Mouse (Mus musculus) kidney, adult 2 months (tissue): ENCODE data around the gene BC048562.

Experiments used
- CTCF ChIP-seq: fragments of 200-500 bp; conservative IDR thresholded peaks from 2 replicates; pipeline ENCODE4 v1.5.1; 2011; ENCODE audit warnings: low read depth, mild to moderate bottlenecking, control low read depth, low read length, moderate library complexity, mixed read lengths; ENCODE audit not compliant: insufficient read depth, insufficient read length
- POLR2A ChIP-seq: fragments of 200-500 bp; IDR thresholded peaks from one replicate; pipeline ENCODE4 v1.6.1; 2011; ENCODE audit warnings: low read depth, low read length, control low read depth

- TF ChIP-seq CTCF, result no peak
- TF ChIP-seq POLR2A, result no peak
These were observed 45.4 kb downstream of the BC048562 start for GRCm38 (mm10) chr9:108481520-108482210.
